Mouse (Mus musculus): ENCODE results near the gene Zfp605.
"Not testable (repeated sequence)": the region's sequence is repeated elsewhere in the genome, so short reads cannot be mapped to it uniquely, and the experiment has no call there.

Gene Zfp605

GRCm38 (mm10) chr5:110107581-110108304, 2.1 kb upstream of the Zfp605 start, which contains the start of gene Gtpbp6:
Gene Gtpbp6 (minus strand): TSS chr5:110108197.
- peak; percentile 96 for DNase-seq (ENCODE audit: low read depth, low spot score)

GRCm38 (mm10) chr5:110108305-110108628, 1.6 kb upstream of the Zfp605 start:
- no peak for DNase-seq (ENCODE audit: low read depth, low spot score)

- DNase-seq (ENCODE audit: low read depth, low spot score), result not testable (repeated sequence)
Observed at GRCm38 (mm10) chr5:110122380-110122779, 12.5 kb downstream of the Zfp605 start.

GRCm38 (mm10) chr5:110135293-110136086, 25.6 kb downstream of the Zfp605 start, which contains the start of gene Chfr:
Gene Chfr (plus strand): TSS chr5:110135842.
- DNase-seq (ENCODE audit: low read depth, low spot score), result peak; percentile 94

- no peak for DNase-seq (ENCODE audit: low read depth, low spot score)
Observed at GRCm38 (mm10) chr5:110136087-110136464, 26.2 kb downstream of the Zfp605 start.

- DNase-seq (ENCODE audit: low read depth, low spot score), result no peak
Observed at GRCm38 (mm10) chr5:110137816-110138215, 27.9 kb downstream of the Zfp605 start.

GRCm38 (mm10) chr5:110139325-110139724, 29.4 kb downstream of the Zfp605 start:
- no peak for DNase-seq (ENCODE audit: low read depth, low spot score)

- no peak for DNase-seq (ENCODE audit: low read depth, low spot score)
Observed at GRCm38 (mm10) chr5:110140424-110140823, 30.5 kb downstream of the Zfp605 start.

- no peak for DNase-seq (ENCODE audit: low read depth, low spot score)
Observed at GRCm38 (mm10) chr5:110142309-110142708, 32.4 kb downstream of the Zfp605 start.

- DNase-seq (ENCODE audit: low read depth, low spot score), result no peak
Observed at GRCm38 (mm10) chr5:110143007-110143406, 33.1 kb downstream of the Zfp605 start.

GRCm38 (mm10) chr5:110169374-110169773, 59.5 kb downstream of the Zfp605 start:
- no peak for DNase-seq (ENCODE audit: low read depth, low spot score)

- peak; percentile 83 for DNase-seq (ENCODE audit: low read depth, low spot score)
Observed at GRCm38 (mm10) chr5:110176362-110177020, 66.6 kb downstream of the Zfp605 start, which contains the start of gene Golga3. Gene Golga3 (plus strand): TSS chr5:110176701.

GRCm38 (mm10) chr5:110177021-110177420, 67.1 kb downstream of the Zfp605 start:
- no peak for DNase-seq (ENCODE audit: low read depth, low spot score)

- no peak for DNase-seq (ENCODE audit: low read depth, low spot score)
Observed at GRCm38 (mm10) chr5:110178628-110179027, 68.7 kb downstream of the Zfp605 start.
